Mouse (Mus musculus): ENCODE data around the gene Ano1.

GRCm38 (mm10) chr7:144696764-144697704, 54.7 kb downstream of the Ano1 start:
- TF ChIP-seq CTCF (IDR thresholded peaks at IDR 0.05 in 2 of 3, conservative IDR thresholded peaks at IDR 0.05 in 1 of 3; ENCODE audit: control insufficient read depth in 1 of 3, insufficient read depth in 1 of 3, low read depth in 2 of 3, low read length in 3 of 3, poor library complexity in 1 of 3, severe bottlenecking in 1 of 3), result peak; percentile 49 to 82 (median 61)
- TF ChIP-seq POLR2A (IDR thresholded peaks at IDR 0.05; ENCODE audit: control insufficient read depth in 1 of 2, insufficient read depth in 1 of 2, low read depth in 1 of 2, low read length in 2 of 2, poor library complexity in 1 of 2), result no peak
- no peak for TF ChIP-seq ELF1 (IDR thresholded peaks at IDR 0.05; ENCODE audit: low read depth, low read length)
- no peak; the same call in 1 of the 2 replicates for TF ChIP-seq RAD21 (IDR thresholded peaks at IDR 0.05; ENCODE audit: low read depth, low read length)
- TF ChIP-seq ZNF384 (IDR thresholded peaks at IDR 0.05; ENCODE audit: low read depth, low read length), result no peak
- TF ChIP-seq USF1 (IDR thresholded peaks at IDR 0.05; ENCODE audit: low read depth, low read length), result no peak
- no peak for TF ChIP-seq TCF12 (IDR thresholded peaks at IDR 0.05; ENCODE audit: low read depth, low read length)
- no peak for TF ChIP-seq ZKSCAN1 (IDR thresholded peaks at IDR 0.05; ENCODE audit: low read depth, low read length)
- no peak for TF ChIP-seq GATA1 (IDR thresholded peaks at IDR 0.05; ENCODE audit: low read depth, low read length)
